Mouse (Mus musculus) embryonic facial prominence, embryonic 10.5 days (tissue): ENCODE measurements around the gene Fcmr. TPM values are rescaled to one million over a fixed set of nuclear protein-coding genes. Genes with fewer than 3 reads are reported as not detected.

Experiments used
- DNase-seq: peaks from one replicate; pipeline ENCODE4 v3.0.0-alpha.2; 2017; ENCODE audit warnings: low spot score
- H3K27ac ChIP-seq: fragments of 300-500 bp; sonication (generic); replicated peaks from 2 replicates; pipeline ENCODE4 v1.5.1; 2016; ENCODE audit warnings: mild to moderate bottlenecking
- H3K27me3 ChIP-seq: fragments of 300-500 bp; sonication (generic); replicated peaks from 2 replicates; pipeline ENCODE4 v1.6.1; 2016; ENCODE audit warnings: low read depth, mild to moderate bottlenecking; ENCODE audit not compliant: poor library complexity, severe bottlenecking
- H3K36me3 ChIP-seq: fragments of 300-500 bp; sonication (generic); replicated peaks from 2 replicates; pipeline ENCODE4 v1.6.1; 2016; ENCODE audit warnings: mild to moderate bottlenecking, moderate library complexity
- H3K4me1 ChIP-seq: fragments of 300-500 bp; sonication (generic); 2 replicates; pipeline ENCODE4 v1.6.1; 2016
- H3K4me3 ChIP-seq: fragments of 300-500 bp; sonication (generic); 2 replicates; pipeline ENCODE4 v1.5.1; 2016; ENCODE audit warnings: mild to moderate bottlenecking, moderate library complexity
- H3K9me3 ChIP-seq: fragments of 300-500 bp; sonication (generic); 2 replicates; pipeline ENCODE4 v1.6.1; 2016; ENCODE audit warnings: mild to moderate bottlenecking
- WGBS: fragments of 180-500 bp; shearing (Covaris S2); methylation state at CpG from one replicate; pipeline ENCODE4 v1.1.7; 2016; 5-methylcytosine and 5-hydroxymethylcytosine counted together
- polyA plus RNA-seq: library from polyadenylated mRNA; unstranded; fragments of >200 nt; fragmentation: Nextera tagmentation; extraction: Ambion mirVana; gene quantifications from 2 replicates; pipeline ENCODE4 v1.2.1, GENCODE M21; 2016

The Fcmr gene
- not detected in 2 replicates for polyA plus RNA-seq

- no peak for DNase-seq
- WGBS: 85% methylated on average over 7 of the region's 7 CpGs
- Histone ChIP-seq H3K4me3 (no peak within 1 kb of the TSS), H3K36me3 (no peaks in the 10 kb centered on the region), H3K9me3 (no peaks in the 10 kb centered on the region), H3K4me1 (no peaks in the 10 kb centered on the region), H3K27me3 (no peaks in the 10 kb centered on the region), H3K27ac (no peak within 1 kb of the TSS)
Observed at GRCm38 (mm10) chr1:130865541-130866221, at the start of gene Fcmr. Gene Fcmr (plus strand): TSS chr1:130865669.

- Histone ChIP-seq H3K4me3 (no peak overlapping the region), H3K27me3 (no peaks in the 10 kb centered on the region), H3K36me3 (no peaks in the 10 kb centered on the region), H3K9me3 (no peaks in the 10 kb centered on the region), H3K4me1 (no peaks in the 10 kb centered on the region), H3K27ac (no peak overlapping the region)
- WGBS: 63% methylated on average over 1 of the region's 1 CpGs
- no peak for DNase-seq
Observed at GRCm38 (mm10) chr1:130819737-130820136, 45.7 kb upstream of the Fcmr start.

GRCm38 (mm10) chr1:130820316-130821148, 44.9 kb upstream of the Fcmr start:
- Histone ChIP-seq H3K27ac (no peak overlapping the region), H3K4me3 (no peak overlapping the region), H3K36me3 (no peaks in the 10 kb centered on the region), H3K4me1 (no peaks in the 10 kb centered on the region), H3K9me3 (no peaks in the 10 kb centered on the region), H3K27me3 (no peaks in the 10 kb centered on the region)
- WGBS: 85% methylated on average over 7 of the region's 7 CpGs
- no peak for DNase-seq

- Histone ChIP-seq H3K9me3 (no peaks in the 10 kb centered on the region), H3K36me3 (no peaks in the 10 kb centered on the region), H3K4me1 (no peaks in the 10 kb centered on the region), H3K27me3 (no peaks in the 10 kb centered on the region), H3K4me3 (no peak overlapping the region), H3K27ac (no peak overlapping the region)
- 92% methylated on average over 2 of the region's 2 CpGs for WGBS
- no peak for DNase-seq
Observed at GRCm38 (mm10) chr1:130821149-130821471, 44.4 kb upstream of the Fcmr start.

- H3K4me1 ChIP-seq: no peaks in the 10 kb centered on the region
- H3K36me3 ChIP-seq: no peaks in the 10 kb centered on the region
- H3K4me3 ChIP-seq: no peak overlapping the region
- no peaks in the 10 kb centered on the region for H3K27me3 ChIP-seq
- no peak for DNase-seq
- H3K9me3 ChIP-seq: no peaks in the 10 kb centered on the region
- H3K27ac ChIP-seq: no peak overlapping the region
- 86% methylated on average over 9 of the region's 9 CpGs for WGBS
Observed at GRCm38 (mm10) chr1:130821911-130822625, 43.4 kb upstream of the Fcmr start.

GRCm38 (mm10) chr1:130826448-130826847, 39.0 kb upstream of the Fcmr start, which contains the start of gene Pigr:
Gene Pigr (plus strand): TSS chr1:130826684.
- Histone ChIP-seq H3K9me3 (no peaks in the 10 kb centered on the region), H3K27ac (no peak within 1 kb of the TSS), H3K27me3 (no peaks in the 10 kb centered on the region), H3K4me3 (no peak within 1 kb of the TSS), H3K36me3 (no peaks in the 10 kb centered on the region), H3K4me1 (no peaks in the 10 kb centered on the region)
- 90% methylated on average over 5 of the region's 5 CpGs for WGBS
- DNase-seq: no peak

- no peak overlapping the region for H3K4me3 ChIP-seq
- H3K4me1 ChIP-seq: no peaks in the 10 kb centered on the region
- DNase-seq: no peak
- no peaks in the 10 kb centered on the region for H3K36me3 ChIP-seq
- H3K9me3 ChIP-seq: no peaks in the 10 kb centered on the region
- WGBS: 86% methylated on average over 4 of the region's 4 CpGs
- H3K27ac ChIP-seq: no peak overlapping the region
- H3K27me3 ChIP-seq: no peaks in the 10 kb centered on the region
Observed at GRCm38 (mm10) chr1:130828656-130829055, 36.8 kb upstream of the Fcmr start.

GRCm38 (mm10) chr1:130829906-130830830, 35.3 kb upstream of the Fcmr start:
- Histone ChIP-seq H3K27ac (no peak overlapping the region), H3K9me3 (no peaks in the 10 kb centered on the region), H3K36me3 (no peaks in the 10 kb centered on the region), H3K27me3 (no peaks in the 10 kb centered on the region), H3K4me3 (no peak overlapping the region), H3K4me1 (no peaks in the 10 kb centered on the region)
- DNase-seq: no peak
- 82% methylated on average over 8 of the region's 8 CpGs for WGBS

- no peak overlapping the region for H3K27ac ChIP-seq
- no peaks in the 10 kb centered on the region for H3K36me3 ChIP-seq
- 80% methylated on average over 5 of the region's 5 CpGs for WGBS
- no peak for DNase-seq
- no peak overlapping the region for H3K4me3 ChIP-seq
- H3K27me3 ChIP-seq: no peaks in the 10 kb centered on the region
- no peaks in the 10 kb centered on the region for H3K4me1 ChIP-seq
- H3K9me3 ChIP-seq: no peaks in the 10 kb centered on the region
Observed at GRCm38 (mm10) chr1:130832230-130833149, 33.0 kb upstream of the Fcmr start.

GRCm38 (mm10) chr1:130835161-130835936, 30.1 kb upstream of the Fcmr start:
- Histone ChIP-seq H3K36me3 (no peaks in the 10 kb centered on the region), H3K4me1 (no peaks in the 10 kb centered on the region), H3K4me3 (no peak overlapping the region), H3K27me3 (no peaks in the 10 kb centered on the region), H3K27ac (no peak overlapping the region), H3K9me3 (no peaks in the 10 kb centered on the region)
- 89% methylated on average over 6 of the region's 6 CpGs for WGBS
- DNase-seq: no peak

- WGBS: 55% methylated on average over 6 of the region's 6 CpGs
- Histone ChIP-seq H3K9me3 (no peaks in the 10 kb centered on the region), H3K36me3 (no peaks in the 10 kb centered on the region), H3K27me3 (no peaks in the 10 kb centered on the region), H3K4me3 (no peak overlapping the region), H3K27ac (no peak overlapping the region), H3K4me1 (no peaks in the 10 kb centered on the region)
- DNase-seq: no peak
Observed at GRCm38 (mm10) chr1:130838288-130838687, 27.2 kb upstream of the Fcmr start.
